Mouse (Mus musculus): ENCODE measurements at regions not wholly inside any gene's neighbourhood (a gene's known extent, or its start where the extent isn't known, plus 50 kb on each side); places are given as distances from the start of the nearest gene placed in this dataset.
A peak's percentile ranks its signal among the peaks of the same experiment; 100 is the strongest.

GRCm38 (mm10) chr16:93344555-93344954, 259.3 kb downstream of the Setd4 start:
- DNase-seq (ENCODE audit: low read depth, low spot score), result no peak

- DNase-seq (ENCODE audit: low read depth, low spot score), result no peak
These were observed 261.2 kb downstream of the Setd4 start for GRCm38 (mm10) chr16:93342701-93343100.

GRCm38 (mm10) chr16:93341791-93342190, 262.1 kb downstream of the Setd4 start:
- DNase-seq (ENCODE audit: low read depth, low spot score), result peak; percentile 30

GRCm38 (mm10) chr16:93338806-93339205, 265.1 kb downstream of the Setd4 start:
- DNase-seq (ENCODE audit: low read depth, low spot score), result no peak

- no peak for DNase-seq (ENCODE audit: low read depth, low spot score)
These were observed 268.3 kb downstream of the Setd4 start for GRCm38 (mm10) chr16:93335322-93336111.

- peak; percentile 6 for DNase-seq (ENCODE audit: low read depth, low spot score)
These were observed 270.2 kb downstream of the Setd4 start for GRCm38 (mm10) chr16:93333654-93334053.

GRCm38 (mm10) chr16:93328680-93329395, 275.0 kb downstream of the Setd4 start:
- DNase-seq (ENCODE audit: low read depth, low spot score), result no peak

GRCm38 (mm10) chr16:93324911-93325310, 279.0 kb downstream of the Setd4 start:
- no peak for DNase-seq (ENCODE audit: low read depth, low spot score)

- DNase-seq (ENCODE audit: low read depth, low spot score), result no peak
These were observed 280.7 kb downstream of the Setd4 start for GRCm38 (mm10) chr16:93323172-93323571.

GRCm38 (mm10) chr16:93319581-93319980, 284.3 kb downstream of the Setd4 start:
- DNase-seq (ENCODE audit: low read depth, low spot score), result no peak

- DNase-seq (ENCODE audit: low read depth, low spot score), result no peak
These were observed 292.2 kb downstream of the Setd4 start for GRCm38 (mm10) chr16:93311644-93312043.

GRCm38 (mm10) chr16:93308666-93309360, 295.1 kb downstream of the Setd4 start:
- DNase-seq (ENCODE audit: low read depth, low spot score), result peak; percentile 16

- no peak for DNase-seq (ENCODE audit: low read depth, low spot score)
These were observed 296.9 kb downstream of the Setd4 start for GRCm38 (mm10) chr16:93306951-93307350.

- peak; percentile 56 for DNase-seq (ENCODE audit: low read depth, low spot score)
These were observed 297.7 kb downstream of the Setd4 start for GRCm38 (mm10) chr16:93306140-93306539.

- no peak for DNase-seq (ENCODE audit: low read depth, low spot score)
These were observed 309.4 kb downstream of the Setd4 start for GRCm38 (mm10) chr16:93294430-93294829.

GRCm38 (mm10) chr16:93292965-93293653, 310.8 kb downstream of the Setd4 start:
- peak; percentile 73 for DNase-seq (ENCODE audit: low read depth, low spot score)

GRCm38 (mm10) chr16:93292181-93292834, 311.6 kb downstream of the Setd4 start:
- no peak for DNase-seq (ENCODE audit: low read depth, low spot score)

- DNase-seq (ENCODE audit: low read depth, low spot score), result no peak
These were observed 315.8 kb downstream of the Setd4 start for GRCm38 (mm10) chr16:93288036-93288435.

- DNase-seq (ENCODE audit: low read depth, low spot score), result no peak
These were observed 316.3 kb downstream of the Setd4 start for GRCm38 (mm10) chr16:93287520-93287919.

- DNase-seq (ENCODE audit: low read depth, low spot score), result no peak
These were observed 317.0 kb downstream of the Setd4 start for GRCm38 (mm10) chr16:93286816-93287215.

GRCm38 (mm10) chr16:93285191-93285590, 318.7 kb downstream of the Setd4 start:
- DNase-seq (ENCODE audit: low read depth, low spot score), result no peak
